Mouse (Mus musculus) T-helper 17 cell (primary cell): ENCODE results near the gene Shc2.

ENCODE experiments used
- in situ Hi-C, 2 experiments: fragments of 300-600 bp; cut with MboI, MseI; formaldehyde crosslinking; loops; 1 replicate in 1 of 2; 2 replicates in 1 of 2; pipeline ENCODE4 v1.15.1; 2025; ENCODE audit warnings: high pct_unique_total_duplicates in 2 of 2

The Shc2 gene

DNA sequence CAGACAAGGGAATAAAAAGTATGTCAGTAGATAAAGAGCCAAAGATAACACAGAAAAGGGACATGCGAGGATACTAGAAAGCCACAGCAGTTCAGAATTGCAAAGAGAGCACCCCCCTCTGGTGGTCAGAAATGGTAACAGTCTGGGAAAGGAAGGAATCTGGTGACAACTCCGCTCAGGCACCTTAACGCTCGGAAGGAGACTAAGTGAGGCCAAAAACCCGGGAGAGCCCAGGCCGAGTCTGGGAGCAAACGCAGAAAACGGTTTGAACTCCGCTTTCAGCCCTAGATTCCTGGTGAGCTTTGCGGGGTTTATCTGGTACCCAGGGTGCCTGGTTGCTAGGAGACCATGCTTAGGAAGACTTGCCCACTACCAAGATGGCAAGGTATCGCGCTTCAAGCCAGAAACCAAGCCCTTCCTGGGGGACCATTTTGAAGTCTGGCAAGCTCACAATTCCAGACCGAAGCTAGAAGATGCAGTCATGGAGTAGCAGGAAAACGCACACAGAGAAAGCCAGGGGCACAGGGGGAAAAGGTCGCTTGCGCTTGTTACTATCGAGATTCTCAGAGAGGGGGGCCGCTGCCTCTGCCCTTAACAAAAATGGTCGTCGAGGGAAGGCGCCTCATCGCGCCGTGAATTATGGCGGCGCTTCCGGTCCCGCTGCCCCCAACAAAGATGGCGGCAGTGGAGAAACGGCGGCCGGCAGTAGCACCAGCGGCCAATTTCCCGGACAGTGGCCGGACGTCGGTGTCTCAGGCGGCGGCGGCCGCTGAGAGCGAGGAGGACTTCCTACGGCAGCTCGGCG, 31.3 kb upstream of the Shc2 start, which contains the start of gene Tpgs1:
Gene Tpgs1, plus strand, starts transcription at position 599 of the 805 bp plus-strand sequence.
- in situ Hi-C loops: no loop called here

DNA sequence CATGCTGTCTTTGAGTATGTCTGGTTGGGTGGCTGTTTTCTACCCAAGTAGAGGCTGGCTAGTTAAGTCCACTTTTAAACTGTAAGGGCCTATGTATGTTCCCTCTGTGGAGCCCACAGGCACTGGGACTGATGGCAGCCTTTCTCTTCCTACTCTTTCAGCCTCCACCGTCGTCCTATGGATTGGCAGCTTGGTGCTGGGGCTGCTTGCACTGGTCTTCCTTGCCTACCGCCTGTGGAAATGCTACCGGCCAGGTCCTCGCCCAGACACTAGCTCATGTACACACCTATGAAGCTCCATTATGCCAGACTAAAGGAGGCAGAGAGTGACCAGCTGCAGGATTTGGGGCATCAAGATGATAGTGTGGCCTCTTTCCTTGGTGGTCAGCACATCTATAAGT, 30.4 kb upstream of the Shc2 start:
- in situ Hi-C loops: no loop called here

DNA sequence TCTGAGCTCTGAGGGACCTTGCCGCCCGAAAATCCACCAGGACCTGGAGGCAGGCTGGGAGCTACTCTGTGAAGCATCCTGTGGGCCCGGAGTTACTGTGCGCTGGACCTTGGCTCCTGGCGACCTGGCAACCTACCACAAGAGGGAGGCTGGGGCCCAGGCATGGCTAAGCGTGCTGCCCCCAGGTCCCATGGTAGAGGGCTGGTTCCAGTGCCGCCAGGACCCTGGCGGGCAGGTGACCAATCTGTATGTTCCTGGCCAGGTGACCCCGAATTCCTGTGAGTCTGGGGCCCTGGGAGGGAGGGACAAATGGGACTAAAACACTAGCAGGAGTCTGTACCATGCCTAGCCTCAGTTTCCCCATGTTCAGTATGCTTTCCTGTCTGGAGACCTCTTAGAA, 28.8 kb upstream of the Shc2 start:
- in situ Hi-C loops: no loop called here

DNA sequence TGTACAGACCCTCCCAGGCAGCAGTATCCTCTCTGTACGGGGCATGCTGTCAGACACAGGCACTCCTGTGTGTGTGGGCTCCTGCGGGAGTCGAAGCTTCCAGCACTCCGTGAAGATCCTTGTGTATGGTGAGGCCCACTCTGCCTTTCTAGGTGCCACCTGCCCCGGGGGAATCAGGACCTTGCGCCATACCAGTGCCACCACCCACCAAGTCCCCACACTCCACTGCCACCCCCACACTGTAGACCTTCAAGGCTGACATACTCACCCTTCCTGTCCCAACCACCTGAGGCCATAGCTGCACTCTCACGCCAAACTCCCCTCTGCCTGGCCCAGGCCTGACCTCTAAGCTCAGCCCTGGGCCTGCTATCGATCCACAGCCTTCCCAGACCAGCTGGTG, 27.3 kb upstream of the Shc2 start:
- in situ Hi-C loops: no loop called here

DNA sequence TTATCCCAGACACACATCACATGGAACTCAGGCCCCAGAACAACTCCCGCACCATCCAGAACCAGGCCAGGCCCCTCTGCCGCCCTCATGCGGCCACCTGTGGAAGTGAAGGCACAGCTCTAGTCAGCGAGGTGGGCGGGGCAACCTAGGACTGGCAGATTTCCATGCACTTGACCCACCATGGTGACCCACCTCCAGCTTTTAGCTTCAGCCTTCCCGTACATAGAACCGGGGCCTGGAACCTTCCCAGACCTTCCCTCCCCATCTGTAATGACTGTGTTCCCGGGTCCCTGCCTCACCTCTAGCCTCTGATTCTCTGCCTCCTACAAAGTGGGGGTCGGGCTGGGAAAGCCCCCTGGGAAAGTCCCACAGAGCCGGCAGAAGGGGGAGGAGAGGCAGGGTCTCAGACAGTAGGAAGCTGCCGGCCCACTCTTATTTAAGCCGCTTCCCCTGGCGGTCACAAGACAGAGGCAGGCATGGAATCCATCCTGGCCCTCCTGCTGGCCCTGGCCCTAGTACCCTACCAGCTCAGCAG, 26.5 kb upstream of the Shc2 start, which contains the start of gene Madcam1:
Gene Madcam1, plus strand, starts transcription at position 429 of the 535 bp plus-strand sequence.
- in situ Hi-C loops: no loop called here

DNA sequence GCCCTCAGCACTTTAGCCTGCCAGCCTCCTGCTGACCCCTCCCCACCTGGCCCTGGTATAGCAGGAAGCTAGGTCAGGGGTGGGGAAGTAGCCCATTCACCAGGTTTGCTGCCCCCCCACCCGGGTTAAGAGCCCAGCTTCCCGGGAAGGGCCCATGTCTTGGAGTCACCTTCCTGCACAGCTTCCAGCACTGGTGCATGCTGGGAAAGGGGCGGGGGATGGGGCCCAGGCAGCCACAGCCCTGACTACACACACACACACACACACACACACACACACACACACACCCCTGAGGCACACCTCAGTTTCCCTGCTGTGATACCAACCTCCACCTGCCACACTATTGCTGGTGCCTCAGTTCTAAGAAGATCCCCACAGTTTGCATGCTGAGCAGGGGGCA, 24.1 kb upstream of the Shc2 start:
- in situ Hi-C loops: no loop called here

DNA sequence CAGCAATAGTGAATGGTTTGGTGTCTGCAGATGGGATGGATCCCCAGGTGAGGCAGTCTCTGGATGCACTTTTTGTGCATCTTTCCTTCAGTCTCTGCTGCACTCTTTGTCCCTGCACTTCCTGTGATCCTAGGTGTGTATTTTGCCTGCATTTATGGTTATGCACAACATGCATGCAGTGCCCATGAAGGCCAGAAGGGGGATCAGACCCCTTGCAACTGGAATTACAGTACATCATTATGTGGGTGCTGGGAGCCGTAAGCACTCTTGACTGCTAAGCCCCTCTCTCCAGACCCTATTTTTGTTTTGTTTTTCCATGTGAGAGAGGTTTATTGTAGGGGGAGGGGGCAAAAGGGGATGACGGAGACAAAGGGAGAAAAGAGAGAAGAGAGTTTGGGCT, 22.6 kb upstream of the Shc2 start:
- in situ Hi-C loops: no loop called here

DNA sequence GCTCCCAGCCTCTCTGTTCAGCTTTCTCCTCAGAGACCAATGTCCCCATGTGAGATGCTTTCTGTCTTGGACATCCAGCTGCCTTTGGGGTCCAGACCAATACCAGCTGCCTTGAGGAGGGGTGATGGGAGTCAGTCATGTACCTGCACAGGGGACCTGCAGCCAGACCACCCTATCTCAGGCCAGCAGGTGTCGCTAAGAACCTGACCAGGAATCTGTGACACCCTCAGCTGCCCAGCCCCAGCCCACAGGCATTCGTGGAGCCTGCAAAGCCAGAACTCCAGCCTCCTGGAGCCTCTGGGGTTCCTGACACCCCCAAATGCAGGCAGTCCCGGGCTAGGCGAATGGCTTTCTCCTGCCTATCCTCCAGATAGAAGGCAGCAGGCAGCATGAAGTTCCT, 21.1 kb upstream of the Shc2 start:
- in situ Hi-C loops: loop anchor here in 1 of 2 experiments (10.0 kb wide), 1 partner anchor 64 kb away; no protein-coding TSS in a partner anchor

DNA sequence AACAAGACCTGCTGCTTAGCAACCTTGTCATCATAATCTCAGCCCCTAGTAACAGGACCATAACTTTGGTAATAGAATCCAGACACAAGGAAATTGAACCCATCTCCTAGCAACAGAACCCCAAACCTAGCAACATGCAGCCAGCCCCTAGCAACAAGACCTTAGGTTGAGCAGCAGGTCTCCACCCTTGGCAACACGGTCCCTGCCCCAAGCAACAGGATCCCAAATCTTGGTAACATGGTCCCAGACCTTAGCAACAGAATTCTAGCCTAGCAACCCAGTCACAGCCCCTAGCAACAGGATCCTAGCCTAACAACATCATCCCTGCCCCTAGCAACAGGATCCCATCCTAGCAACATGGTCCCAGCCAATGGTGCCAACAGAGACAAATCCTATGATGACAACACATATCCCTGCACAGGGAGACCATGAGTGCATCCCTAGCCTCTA, 17.3 kb upstream of the Shc2 start:
- in situ Hi-C loops: loop anchor here in 1 of 2 experiments (10.0 kb wide), 1 partner anchor 60 kb away; no protein-coding TSS in a partner anchor

DNA sequence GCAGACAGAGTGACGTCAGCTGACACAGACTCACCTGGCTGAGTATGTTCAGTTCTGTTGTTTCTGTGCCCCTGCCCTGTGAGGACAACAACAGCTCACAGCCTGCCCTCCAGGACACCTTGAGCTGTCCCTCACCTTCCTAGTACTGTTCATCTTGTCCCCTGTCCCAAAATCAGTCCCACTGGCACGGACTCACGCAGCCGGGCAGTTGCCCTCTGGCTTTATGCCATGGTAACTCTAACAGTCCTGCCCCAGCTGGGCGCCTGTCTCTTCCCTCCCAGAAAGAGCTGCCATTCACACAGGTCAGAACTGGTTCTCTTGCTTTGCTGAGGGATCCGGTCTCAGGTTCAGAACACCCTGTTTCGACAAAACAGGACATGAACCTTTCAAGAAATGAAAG, 15.1 kb upstream of the Shc2 start:
- in situ Hi-C loops: loop anchor here in 1 of 2 experiments (10.0 kb wide), 1 partner anchor 58 kb away; no protein-coding TSS in a partner anchor

DNA sequence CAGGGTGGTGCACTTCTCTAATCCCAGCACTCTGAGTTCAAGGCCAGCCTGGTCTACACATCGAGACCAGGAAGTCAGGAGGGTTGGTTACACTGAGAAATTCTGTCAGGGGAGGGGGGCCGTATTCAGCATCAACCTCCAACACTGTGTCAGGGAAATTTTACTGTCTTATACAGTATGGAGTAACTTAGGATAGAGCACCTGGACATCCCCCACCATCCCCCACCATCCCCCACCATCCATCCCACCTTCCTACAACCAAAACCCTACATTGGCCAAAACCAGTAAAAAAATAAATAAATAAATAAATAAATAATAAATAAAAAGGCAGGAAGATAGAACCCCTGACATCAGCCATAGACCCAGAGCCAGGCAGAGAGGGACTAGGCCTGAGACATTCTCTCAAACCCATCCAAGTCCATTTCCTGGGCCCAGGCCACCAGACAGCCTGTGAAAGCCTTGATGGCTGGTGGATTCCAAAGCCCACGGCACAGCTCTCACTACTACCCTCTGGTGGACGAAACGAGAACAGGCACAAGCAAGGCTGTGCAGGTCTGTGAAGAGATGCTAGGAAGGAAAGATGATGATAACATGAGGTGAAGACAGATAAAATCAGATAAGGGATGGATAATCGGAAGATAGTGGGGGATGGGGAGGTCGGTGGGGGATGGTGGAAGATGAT, 11.5 kb upstream of the Shc2 start:
- in situ Hi-C loops: no loop called here

DNA sequence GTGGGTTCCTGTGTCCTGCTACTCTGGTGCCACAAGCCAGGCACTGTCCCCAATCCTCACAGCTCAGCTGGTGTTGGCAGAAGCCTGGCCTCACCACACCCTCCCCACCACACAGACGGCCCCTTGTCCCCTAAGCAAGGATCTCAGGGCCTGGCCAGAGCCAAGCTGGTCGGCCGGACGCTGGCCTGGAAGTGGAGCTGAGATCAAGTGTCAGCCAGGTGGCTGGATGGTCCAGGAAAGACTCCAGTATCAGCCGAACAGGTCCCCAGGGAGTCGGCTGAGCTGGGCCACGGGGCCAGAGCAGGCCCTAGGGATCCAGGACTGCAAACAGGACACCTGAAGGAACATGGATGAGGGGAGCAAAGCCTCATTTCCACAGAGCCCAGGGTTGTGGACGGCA, 8.0 kb upstream of the Shc2 start, which contains the start of gene Odf3l2:
Gene Odf3l2, minus strand, starts transcription at position 28 of the 400 bp plus-strand sequence.
- in situ Hi-C loops: no loop called here

DNA sequence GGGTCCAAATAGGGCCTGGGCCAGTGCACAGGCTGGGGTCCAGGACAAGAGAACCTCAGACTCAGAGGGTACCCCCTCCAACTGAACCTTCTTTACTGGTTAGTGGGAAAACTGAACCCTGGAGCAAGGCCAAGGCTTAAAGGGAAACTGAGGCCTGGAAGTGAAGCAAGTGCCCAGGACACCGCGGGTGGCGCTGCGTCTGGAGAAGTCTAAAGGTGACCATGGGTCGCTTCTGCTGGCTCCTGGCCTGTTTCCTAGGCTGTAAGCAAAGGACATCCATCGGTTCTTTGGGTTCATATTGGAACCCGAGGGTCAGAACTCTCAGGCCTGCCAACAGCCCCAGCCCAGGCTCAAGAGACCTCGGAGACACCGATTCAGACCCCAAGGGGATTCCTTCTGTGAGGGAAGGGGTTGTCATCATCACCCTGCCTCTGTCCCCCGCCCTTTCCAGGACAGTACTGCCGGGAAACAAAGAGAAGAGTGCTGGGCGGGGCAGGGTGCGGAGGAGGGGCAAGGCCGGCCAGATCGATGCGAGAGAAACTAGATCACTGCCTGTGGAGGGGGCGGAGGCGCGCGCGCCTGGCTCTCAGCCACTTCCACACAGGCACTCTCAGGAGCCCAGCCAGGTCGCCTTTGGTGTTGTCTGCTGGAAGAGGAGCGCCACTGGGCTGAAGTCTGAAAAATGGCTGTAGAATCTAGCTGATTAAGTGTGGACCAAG, 927 bp upstream of the Shc2 start:
- in situ Hi-C loops: no loop called here

DNA sequence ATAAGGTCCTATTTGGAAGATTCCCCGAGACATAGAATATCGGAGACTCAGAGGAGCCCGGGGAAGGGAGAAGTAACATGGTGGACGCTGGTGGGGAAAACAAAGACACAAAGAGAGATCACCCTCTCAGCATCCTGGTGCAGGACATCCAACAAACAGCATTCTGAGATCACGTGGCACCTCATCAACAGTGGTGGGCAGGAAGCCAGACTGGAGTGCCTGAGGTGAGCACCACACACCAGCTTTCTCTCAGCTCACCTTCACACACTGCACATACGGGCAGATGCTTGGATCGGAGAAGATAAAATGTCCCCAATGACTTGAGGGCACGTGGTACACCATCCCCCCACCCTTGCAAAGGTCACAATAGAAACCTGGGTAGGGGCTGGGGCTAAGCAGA, 1.4 kb downstream of the Shc2 start:
- in situ Hi-C loops: no loop called here

DNA sequence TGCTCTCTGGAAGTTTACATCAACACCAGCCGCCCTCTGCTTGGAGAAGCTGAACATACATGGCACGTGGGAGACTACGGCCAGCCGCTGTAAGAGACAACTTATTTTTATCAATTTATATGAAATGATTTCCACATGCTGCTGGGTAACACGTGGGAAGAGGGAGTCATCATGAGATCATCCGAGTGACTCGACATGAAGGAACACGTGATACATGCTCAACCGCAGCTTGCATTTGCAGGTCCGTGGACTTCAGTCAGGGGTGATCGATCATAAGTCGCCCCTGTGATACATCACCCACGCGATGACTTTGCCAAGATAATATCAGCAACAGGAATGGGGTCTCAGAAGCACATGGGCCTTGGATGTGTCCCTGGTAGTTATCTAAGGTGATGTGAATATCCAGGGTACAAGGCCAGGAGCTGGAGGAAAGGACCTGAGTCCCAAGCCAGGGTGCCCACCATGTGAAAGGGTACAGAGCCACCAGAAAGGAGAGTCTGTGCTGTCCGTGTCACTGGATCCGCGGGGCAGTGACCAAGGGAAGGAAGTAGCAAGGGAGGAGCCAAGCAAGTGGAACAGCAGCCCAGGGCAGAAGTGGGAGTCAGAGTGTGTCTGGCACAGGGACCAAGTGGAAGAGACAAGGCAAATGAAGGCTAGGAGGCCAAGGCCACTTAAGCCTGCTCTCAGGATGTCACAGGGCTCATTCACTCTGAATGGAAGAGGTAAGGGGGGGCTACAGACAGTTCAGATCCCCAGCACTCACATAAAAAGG, 4.5 kb downstream of the Shc2 start:
- in situ Hi-C loops: no loop called here

DNA sequence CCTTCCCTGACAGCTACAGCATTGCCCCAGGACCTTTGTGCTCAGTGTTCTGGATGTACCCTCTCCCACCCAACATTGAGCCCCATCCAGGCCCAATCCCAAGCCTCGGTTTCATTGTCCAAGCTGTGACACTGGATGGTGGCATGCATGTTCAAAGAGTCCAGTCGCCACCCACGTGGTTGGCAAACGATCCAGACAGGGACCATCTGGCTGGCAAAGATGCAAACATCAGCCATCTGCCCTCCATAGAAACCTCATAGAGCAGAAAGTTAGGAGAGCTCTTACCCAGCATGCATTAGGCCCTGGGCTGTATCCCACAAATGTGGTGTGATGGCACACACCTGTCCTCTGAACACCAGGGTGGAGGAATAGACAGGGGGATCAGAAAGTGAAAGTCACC, 6.3 kb downstream of the Shc2 start:
- in situ Hi-C loops: no loop called here

DNA sequence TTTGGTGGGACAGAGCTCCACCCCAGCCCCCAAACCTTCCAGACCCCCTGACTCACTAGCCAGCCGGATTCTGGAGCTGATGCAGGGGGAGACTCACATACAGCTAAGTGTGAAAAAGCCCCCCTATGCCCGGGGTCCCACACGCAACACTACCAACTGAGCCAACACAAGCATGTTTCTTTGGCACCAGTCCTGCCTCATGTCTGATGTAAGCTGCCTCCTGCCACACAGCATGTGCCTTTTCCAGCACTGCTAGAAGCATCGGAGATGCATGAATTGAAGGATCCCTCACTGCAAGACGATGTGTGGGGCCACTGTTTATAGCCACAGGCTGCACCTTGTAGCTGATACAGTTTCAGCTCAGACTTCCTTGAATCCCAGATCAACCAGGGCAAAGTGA, 9.3 kb downstream of the Shc2 start:
- in situ Hi-C loops: no loop called here

DNA sequence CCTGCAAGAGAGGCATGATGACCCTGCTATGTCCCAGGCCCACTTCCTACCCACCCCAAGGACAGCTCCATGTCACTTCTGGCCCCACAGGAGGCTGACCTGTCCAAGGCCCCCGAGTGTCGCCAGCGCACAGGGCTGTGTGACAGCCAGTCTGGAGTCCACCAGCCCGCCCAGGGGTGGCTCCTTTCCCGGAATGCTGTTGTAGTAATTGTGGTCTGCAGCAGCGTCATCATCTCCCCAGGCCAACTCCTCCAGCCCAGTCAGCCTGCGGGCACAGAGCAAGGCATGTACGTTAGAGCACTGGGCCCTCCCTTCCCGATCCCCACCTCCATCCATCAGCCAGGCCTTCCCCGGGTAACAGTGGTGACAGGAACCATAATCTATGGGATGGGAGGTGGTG, 11.6 kb downstream of the Shc2 start:
- in situ Hi-C loops: no loop called here

DNA sequence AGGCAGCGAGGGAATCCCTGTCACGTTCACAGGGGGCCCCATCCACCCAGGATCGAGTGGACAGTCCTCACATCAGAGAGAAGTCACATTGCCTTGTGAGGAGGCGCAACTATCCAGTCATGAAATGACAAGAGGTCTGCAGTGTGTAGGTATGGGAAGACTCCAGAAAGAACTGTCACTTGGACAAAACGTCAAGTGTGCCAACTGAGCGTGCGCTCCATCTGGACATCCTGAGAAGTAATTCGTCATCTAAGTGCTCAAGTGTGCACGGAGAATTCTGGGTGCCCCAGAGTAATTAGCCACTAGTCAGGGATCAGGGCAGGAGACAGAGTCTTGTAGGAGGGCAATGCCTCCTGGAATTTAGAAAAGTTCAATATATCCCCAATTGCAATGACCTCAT, 12.3 kb downstream of the Shc2 start:
- in situ Hi-C loops: no loop called here

DNA sequence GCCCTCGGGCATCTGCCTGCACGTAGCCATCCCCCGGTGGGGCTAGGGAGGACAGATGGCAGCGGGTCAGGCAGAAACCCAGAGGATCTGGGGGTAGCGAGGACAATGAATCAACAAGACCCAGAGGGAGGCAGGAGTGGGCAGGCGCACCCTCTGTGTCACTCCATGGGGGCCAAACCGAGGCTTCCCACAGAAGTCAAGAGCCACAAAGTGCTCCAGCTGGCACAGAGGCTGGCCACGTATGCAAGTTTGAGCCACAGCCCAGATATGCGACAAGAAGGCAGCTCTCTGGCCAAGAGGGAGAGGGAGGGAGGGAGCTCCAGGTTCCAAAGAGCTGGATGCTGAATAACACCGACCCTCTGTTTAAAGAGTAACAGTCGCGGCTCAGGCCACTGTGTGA, 13.8 kb downstream of the Shc2 start:
- in situ Hi-C loops: no loop called here

DNA sequence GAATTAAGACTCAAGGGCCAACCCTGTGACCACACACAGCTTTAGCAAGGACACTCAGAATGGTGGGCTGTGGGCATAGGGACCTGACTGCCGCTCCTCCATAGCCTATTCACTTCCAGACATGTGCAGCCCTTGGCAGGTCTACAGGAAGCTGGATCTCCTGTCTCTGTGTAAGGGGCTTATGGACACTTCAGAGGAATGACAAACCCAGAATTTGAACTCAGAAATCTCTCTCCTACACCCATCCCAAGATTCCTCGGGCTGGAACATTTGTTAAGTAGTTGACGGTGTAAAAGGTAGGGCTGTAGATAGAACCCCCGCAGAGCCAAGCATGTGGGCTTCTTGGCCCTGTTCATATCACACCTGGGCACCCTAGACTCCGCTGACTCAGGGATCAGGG, 21.3 kb downstream of the Shc2 start:
- in situ Hi-C loops: no loop called here
